Mouse (Mus musculus): ENCODE measurements around the gene F11r.

DNA sequence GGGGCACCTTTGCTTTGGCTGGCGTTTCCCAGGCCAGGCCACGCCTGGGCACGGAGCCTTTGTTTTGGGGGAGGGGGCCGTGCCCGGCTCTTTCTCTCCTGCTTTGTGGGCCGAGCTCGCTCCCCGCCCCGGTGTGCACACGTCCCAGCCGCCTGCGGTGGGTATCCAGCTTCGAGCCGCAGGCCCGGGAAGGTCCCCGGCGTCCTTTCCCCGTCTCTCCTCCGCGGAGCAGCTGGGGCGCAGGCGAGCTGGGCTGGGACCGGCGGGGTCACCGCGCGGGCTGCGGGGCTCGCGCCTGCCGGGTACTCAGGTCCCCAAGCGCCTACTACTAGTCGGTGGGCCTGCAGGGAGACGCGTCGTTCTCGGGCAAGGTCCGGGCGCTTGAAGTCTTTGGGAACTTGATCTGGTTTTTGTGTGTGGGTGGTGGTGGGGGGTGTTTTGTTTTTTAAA is 25.8 kb upstream of the F11r start:
- TF ChIP-seq CTCF (IDR thresholded peaks at IDR 0.05; ENCODE audit: low read depth) (no peak), EP300 (IDR thresholded peaks at IDR 0.05; ENCODE audit: low read depth) (no peak)

Data from heart, postnatal 0 days (tissue).